Mouse (Mus musculus) CH12.LX (cell line): Measurements from ENCODE around the gene Ttc7b. TPM values are rescaled to one million over a fixed set of nuclear protein-coding genes. Genes with fewer than 3 reads are reported as not detected.

Source experiments
- DNase-seq: peaks from one replicate; pipeline ENCODE4 v3.0.0-alpha.2; 2013; ENCODE audit errors: extremely low read depth
- H3K27ac ChIP-seq: 2 replicates; pipeline ENCODE4 v1.5.1; 2012; ENCODE audit warnings: low read depth, mild to moderate bottlenecking, control low read depth, moderate library complexity; ENCODE audit not compliant: insufficient read depth
- H3K27me3 ChIP-seq: replicated peaks from 2 replicates; pipeline ENCODE3; 2012; ENCODE audit warnings: inconsistent platforms
- H3K36me3 ChIP-seq, 2 experiments: replicated peaks in 1 of 2; 2 replicates each; pipeline versions ENCODE3 to v1.6.1; 2012; ENCODE audit warnings: inconsistent platforms in 1 of 2, low read length in 1 of 2, mild to moderate bottlenecking in 1 of 2, mixed read lengths in 1 of 2, moderate library complexity in 1 of 2; ENCODE audit not compliant: control insufficient read depth in 1 of 2, insufficient read depth in 1 of 2
- H3K4me1 ChIP-seq, 2 experiments: 2 replicates each; pipeline ENCODE4 v1.6.1; 2012; ENCODE audit warnings: inconsistent platforms in 1 of 2, moderate library complexity in 1 of 2; ENCODE audit not compliant: insufficient read depth in 2 of 2, control insufficient read depth in 1 of 2
- H3K4me2 ChIP-seq: 2 replicates; pipeline ENCODE4 v1.6.1; 2012; ENCODE audit warnings: low read depth, mild to moderate bottlenecking, control low read depth; ENCODE audit not compliant: poor library complexity, insufficient read depth, severe bottlenecking
- H3K4me3 ChIP-seq, 3 experiments: fragments of 150-350 bp in 1 of 3; sonication (generic) in 1 of 3; replicated peaks in 1 of 3; 2 replicates each; pipeline versions ENCODE3 to v1.5.1; 2011 to 2012; ENCODE audit warnings: low read depth in 2 of 3, low read length in 2 of 3, mild to moderate bottlenecking in 2 of 3, moderate library complexity in 2 of 3, control low read depth in 1 of 3, improper control_type of control experiment in 1 of 3, inconsistent platforms in 1 of 3, mixed read lengths in 1 of 3; ENCODE audit not compliant: poor library complexity in 1 of 3
- H3K79me2 ChIP-seq: replicated peaks from 2 replicates; pipeline ENCODE4 v1.6.1; 2012; ENCODE audit warnings: mild to moderate bottlenecking, moderate library complexity; ENCODE audit not compliant: control insufficient read depth, poor library complexity, insufficient read depth, severe bottlenecking; ENCODE audit errors: extremely low read depth
- H3K9ac ChIP-seq: 2 replicates; pipeline ENCODE4 v1.6.1; 2012; ENCODE audit warnings: low read depth, mild to moderate bottlenecking, control low read depth, moderate library complexity; ENCODE audit not compliant: insufficient read depth
- H3K9me3 ChIP-seq: replicated peaks from 2 replicates; pipeline ENCODE3; 2012; ENCODE audit warnings: low read length, inconsistent platforms, mixed read lengths
- CTCF ChIP-seq, 2 experiments: IDR thresholded peaks in 1 of 2; conservative IDR thresholded peaks in 1 of 2; 2 replicates each; pipeline ENCODE4 v1.5.1; 2011 to 2012; ENCODE audit warnings: low read depth in 2 of 2, low read length in 2 of 2, improper control_type of control experiment in 1 of 2, inconsistent platforms in 1 of 2, mild to moderate bottlenecking in 1 of 2, moderate library complexity in 1 of 2
- EP300 ChIP-seq: IDR thresholded peaks from 2 replicates; pipeline ENCODE4 v1.6.1; 2011; ENCODE audit warnings: low read length, improper control_type of control experiment
- ETS1 ChIP-seq: conservative IDR thresholded peaks from 2 replicates; pipeline ENCODE4 v1.6.1; 2012; ENCODE audit warnings: low read depth, mild to moderate bottlenecking, inconsistent platforms, low read length, improper control_type of control experiment, moderate library complexity
- IRF4 ChIP-seq: IDR thresholded peaks from 2 replicates; pipeline ENCODE4 v1.6.1; 2014; ENCODE audit warnings: low read depth, mild to moderate bottlenecking, inconsistent platforms, low read length, improper control_type of control experiment
- JUND ChIP-seq: conservative IDR thresholded peaks from 2 replicates; pipeline ENCODE4 v1.6.1; 2011; ENCODE audit warnings: low read depth, low read length, improper control_type of control experiment
- KAT2A ChIP-seq: IDR thresholded peaks from 2 replicates; pipeline ENCODE4 v1.6.1; 2012; ENCODE audit warnings: low read length, improper control_type of control experiment, inconsistent platforms; ENCODE audit not compliant: insufficient replicate concordance
- MAFK ChIP-seq: IDR thresholded peaks from 2 replicates; pipeline ENCODE4 v1.6.1; 2011; ENCODE audit warnings: low read length, improper control_type of control experiment; ENCODE audit not compliant: insufficient replicate concordance
- MAX ChIP-seq: IDR thresholded peaks from 2 replicates; pipeline ENCODE4 v1.6.1; 2011; ENCODE audit warnings: low read length, improper control_type of control experiment
- MEF2A ChIP-seq: IDR thresholded peaks from 2 replicates; pipeline ENCODE4 v1.6.1; 2014; ENCODE audit warnings: low read depth, mild to moderate bottlenecking, inconsistent platforms, low read length, improper control_type of control experiment, borderline replicate concordance
- MXI1 ChIP-seq: IDR thresholded peaks from 2 replicates; pipeline ENCODE4 v1.6.1; 2011; ENCODE audit warnings: mild to moderate bottlenecking, low read depth, low read length, improper control_type of control experiment
- MYC ChIP-seq: IDR thresholded peaks from 2 replicates; pipeline ENCODE4 v1.6.1; 2011; ENCODE audit warnings: low read depth, mild to moderate bottlenecking, improper control_type of control experiment, low read length
- NELFE ChIP-seq: IDR thresholded peaks from 2 replicates; pipeline ENCODE4 v1.6.1; 2011; ENCODE audit warnings: low read depth, low read length, improper control_type of control experiment
- NRF1 ChIP-seq: IDR thresholded peaks from 2 replicates; pipeline ENCODE4 v1.6.1; 2014; ENCODE audit warnings: low read depth, mild to moderate bottlenecking, inconsistent platforms, low read length, improper control_type of control experiment, moderate library complexity
- POLR2A ChIP-seq: IDR thresholded peaks from 2 replicates; pipeline ENCODE4 v1.6.1; 2011; ENCODE audit warnings: low read depth, mild to moderate bottlenecking, improper control_type of control experiment, low read length
- POLR2AphosphoS2 ChIP-seq: IDR thresholded peaks from 2 replicates; pipeline ENCODE4 v1.6.1; 2011; ENCODE audit warnings: low read depth, low read length, improper control_type of control experiment
- RAD21 ChIP-seq: IDR thresholded peaks from 2 replicates; pipeline ENCODE4 v1.6.1; 2011; ENCODE audit warnings: low read depth, mild to moderate bottlenecking, low read length, improper control_type of control experiment, moderate library complexity
- RCOR1 ChIP-seq: conservative IDR thresholded peaks from 2 replicates; pipeline ENCODE4 v1.6.1; 2012; ENCODE audit warnings: low read depth, mild to moderate bottlenecking, inconsistent platforms, low read length, improper control_type of control experiment
- SIN3A ChIP-seq: IDR thresholded peaks from 2 replicates; pipeline ENCODE4 v1.6.1; 2012; ENCODE audit warnings: low read length, improper control_type of control experiment, inconsistent platforms
- SMC3 ChIP-seq: IDR thresholded peaks from 2 replicates; pipeline ENCODE4 v1.6.1; 2011; ENCODE audit warnings: low read depth, low read length, improper control_type of control experiment
- TBP ChIP-seq: conservative IDR thresholded peaks from 2 replicates; pipeline ENCODE4 v1.6.1; 2011; ENCODE audit warnings: low read depth, low read length, improper control_type of control experiment
- TCF12 ChIP-seq: IDR thresholded peaks from 2 replicates; pipeline ENCODE4 v1.6.1; 2014; ENCODE audit warnings: low read depth, mild to moderate bottlenecking, inconsistent platforms, low read length, improper control_type of control experiment
- USF2 ChIP-seq: conservative IDR thresholded peaks from 2 replicates; pipeline ENCODE4 v1.6.1; 2011; ENCODE audit warnings: low read depth, low read length, improper control_type of control experiment
- ZMIZ1 ChIP-seq: IDR thresholded peaks from 2 replicates; pipeline ENCODE4 v1.6.1; 2012; ENCODE audit warnings: low read depth, mild to moderate bottlenecking, inconsistent platforms, low read length, improper control_type of control experiment
- ZNF384 ChIP-seq: IDR thresholded peaks from 2 replicates; pipeline ENCODE4 v1.6.1; 2012; ENCODE audit warnings: low read depth, low read length, improper control_type of control experiment, inconsistent platforms
- dilution Hi-C: fragments of 300-500 bp; cut with MboI; formaldehyde crosslinking; loops from 2 replicates; pipeline ENCODE4 v1.14.3; 2020; ENCODE audit warnings: low sequenced_read_pairs; ENCODE audit not compliant: extremely low pct_unique_long_range_greater_than_20kb, extremely low pct_ligation_motif_present
- in situ Hi-C: fragments of 300-500 bp; cut with MboI; formaldehyde crosslinking; loops from 3 replicates; pipeline ENCODE4 v1.14.3; 2019; ENCODE audit warnings: low sequenced_read_pairs, low pct_ligation_motif_present, low pct_unique_long_range_greater_than_20kb, mixed read lengths
- polyA plus RNA-seq: library from polyadenylated mRNA; unstranded; fragments of >175 nt; gene quantifications from 2 replicates; pipeline ENCODE4 v1.2.1, GENCODE M21; 2012; ENCODE audit warnings: low read depth; ENCODE audit not compliant: insufficient read length
- total RNA-seq, 2 experiments: library from RNA; depleted of rRNA; stranded (reverse); fragments of 300-350 nt in 1 of 2; fragments of >200 nt in 1 of 2; gene quantifications; 2 replicates each; pipeline ENCODE4 v1.2.3; 2012 to 2014

Gene Ttc7b
- total and polyA plus RNA-seq, 3 experiments = 7.8 to 18.3 (median 12.7) TPM

DNA sequence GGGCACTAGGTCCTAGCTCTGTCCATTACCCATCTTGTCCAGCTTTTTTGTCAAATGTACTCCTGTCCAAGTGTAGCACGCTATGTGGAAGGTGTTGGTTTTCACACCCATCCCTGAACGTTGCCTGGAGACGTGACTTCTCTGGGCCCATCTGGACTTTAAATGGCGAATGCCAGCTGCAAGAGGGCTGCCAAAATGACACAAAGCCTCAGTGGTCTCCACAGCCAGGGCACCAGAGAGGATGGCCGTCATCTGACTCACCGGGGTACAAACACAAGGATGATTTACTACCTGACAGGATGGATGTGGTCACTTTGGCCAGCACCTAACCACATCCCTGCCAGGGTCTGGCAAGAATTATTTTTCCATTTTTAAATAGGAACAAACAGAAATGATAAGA is 207.4 kb downstream of the Ttc7b start:
- TF ChIP-seq NRF1 (no peak), MEF2A (no peak), POLR2A (no peak), TBP (no peak), ZNF384 (no peak), TCF12 (no peak), MAFK (no peak), JUND (no peak), EP300 (no peak), USF2 (no peak), RAD21 (no peak), POLR2AphosphoS2 (no peak), RCOR1 (no peak), NELFE (no peak), MXI1 (no peak), MAX (no peak), KAT2A (no peak), MYC (no peak)
- Histone ChIP-seq H3K4me3 (no peak overlapping the region), H3K27ac (no peak overlapping the region), H3K36me3 (peaks cover 0 to 44% of the 10 kb centered on the region in 2 experiments), H3K4me1 (peaks cover 13 to 47% of the 10 kb centered on the region in 2 experiments), H3K9me3 (no peaks in the 10 kb centered on the region), H3K27me3 (no peaks in the 10 kb centered on the region), H3K79me2 (no peaks in the 10 kb centered on the region), H3K9ac (no peak overlapping the region), H3K4me2 (no peak overlapping the region)
- dilution Hi-C loops (no loop called here), in situ Hi-C loops (no loop called here)
- no peak for DNase-seq

DNA sequence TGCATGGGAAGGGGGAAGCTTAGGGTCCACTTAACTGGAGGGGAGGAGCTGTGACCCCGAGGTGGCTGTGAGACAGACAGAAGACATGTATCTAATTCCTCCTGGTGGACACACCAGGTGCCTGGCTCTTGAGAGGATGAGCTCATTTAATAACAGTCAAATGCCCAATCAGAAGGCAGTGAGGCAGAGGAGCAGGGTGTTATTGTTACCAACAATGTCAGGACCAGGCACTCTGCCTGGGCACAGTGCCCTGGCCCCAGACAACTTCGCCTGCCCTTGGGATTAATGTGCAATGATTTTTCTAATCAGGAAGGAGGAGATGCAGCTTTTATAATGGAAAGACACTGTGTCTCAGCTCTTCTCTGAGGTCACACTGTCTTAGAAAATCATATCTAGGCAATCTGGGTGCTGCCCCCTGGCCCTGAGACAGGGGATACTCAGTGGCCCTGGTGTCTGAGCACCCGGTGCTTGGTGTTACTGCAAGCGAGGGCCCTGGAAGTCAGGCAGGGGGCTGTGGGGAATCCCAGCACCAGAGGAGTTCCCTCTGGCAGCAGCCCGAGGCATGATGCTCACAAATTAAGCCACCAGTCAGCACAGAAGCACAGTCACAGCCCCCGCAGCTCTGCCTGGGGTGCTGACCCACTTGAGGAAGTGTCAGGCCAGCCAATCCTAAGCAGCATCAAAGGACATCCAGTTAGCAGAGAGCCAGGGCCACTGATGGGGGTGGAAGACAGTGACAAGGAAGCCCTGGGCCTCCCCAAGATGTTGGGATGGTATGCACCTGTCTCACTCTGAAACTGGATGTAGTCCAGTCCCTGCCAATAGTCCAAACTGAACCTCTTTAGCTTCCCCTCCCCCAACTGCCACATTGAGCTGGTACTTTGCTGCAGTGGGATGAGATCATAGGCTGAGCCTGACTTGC is 209.9 kb downstream of the Ttc7b start:
- no peaks in the 10 kb centered on the region for H3K79me2 ChIP-seq
- no peak overlapping the region for H3K27ac ChIP-seq
- TF ChIP-seq TCF12 (no peak), TBP (no peak), JUND (no peak), IRF4 (no peak), USF2 (no peak), ETS1 (no peak), ZNF384 (no peak), ZMIZ1 (no peak), SMC3 (peak; percentile 22; the same call in 1 of the 2 replicates), SIN3A (no peak), CTCF (conservative IDR thresholded peaks at IDR 0.05 in 1 of 2, IDR thresholded peaks at IDR 0.05 in 1 of 2; ENCODE audit: low read depth in 2 of 2, low read length in 2 of 2) (peak in 1 of 2 experiments; percentile 18; a peak in 1 of 4 replicates)
- H3K9me3 ChIP-seq = no peaks in the 10 kb centered on the region
- in situ Hi-C loops = no loop called here
- H3K4me2 ChIP-seq = no peak overlapping the region
- peaks cover 6 to 27% of the 10 kb centered on the region in 2 experiments for H3K4me1 ChIP-seq
- no peak overlapping the region for H3K9ac ChIP-seq
- dilution Hi-C loops = no loop called here
- H3K36me3 ChIP-seq = peaks cover 0 to 50% of the 10 kb centered on the region in 2 experiments
- DNase-seq = no peak
- H3K27me3 ChIP-seq = no peaks in the 10 kb centered on the region
- no peak overlapping the region for H3K4me3 ChIP-seq
